Mouse (Mus musculus) MEL (cell line): ENCODE measurements around the gene Zfp362.

Source experiments
- CTCF ChIP-seq, 3 experiments: IDR thresholded peaks in 2 of 3; conservative IDR thresholded peaks in 1 of 3; 2 replicates each; pipeline ENCODE4 v1.5.1; 2011 to 2012; ENCODE audit warnings: low read length in 3 of 3, low read depth in 2 of 3, mild to moderate bottlenecking in 2 of 3, improper control_type of control experiment in 1 of 3, inconsistent platforms in 1 of 3, mixed read lengths in 1 of 3, moderate library complexity in 1 of 3; ENCODE audit not compliant: control insufficient read depth in 1 of 3, insufficient read depth in 1 of 3, poor library complexity in 1 of 3, severe bottlenecking in 1 of 3
- ELF1 ChIP-seq: IDR thresholded peaks from 2 replicates; pipeline ENCODE4 v1.6.1; 2014; ENCODE audit warnings: low read depth, mild to moderate bottlenecking, inconsistent platforms, low read length, improper control_type of control experiment, moderate library complexity
- EP300 ChIP-seq, 2 experiments: IDR thresholded peaks; 2 replicates each; pipeline ENCODE4 v1.6.1; 2011; ENCODE audit warnings: improper control_type of control experiment in 2 of 2, low read length in 2 of 2, low read depth in 1 of 2, mild to moderate bottlenecking in 1 of 2
- GABPA ChIP-seq: IDR thresholded peaks from 2 replicates; pipeline ENCODE4 v1.6.1; 2012; ENCODE audit warnings: low read depth, mild to moderate bottlenecking, inconsistent platforms, low read length, improper control_type of control experiment, moderate library complexity
- POLR2A ChIP-seq, 2 experiments: IDR thresholded peaks; 2 replicates each; pipeline ENCODE4 v1.6.1; 2011 to 2012; ENCODE audit warnings: low read length in 2 of 2, mild to moderate bottlenecking in 2 of 2, control low read depth in 1 of 2, improper control_type of control experiment in 1 of 2, low read depth in 1 of 2, moderate library complexity in 1 of 2; ENCODE audit not compliant: control insufficient read depth in 1 of 2, insufficient read depth in 1 of 2, poor library complexity in 1 of 2
- ZNF384 ChIP-seq: IDR thresholded peaks from 2 replicates; pipeline ENCODE4 v1.6.1; 2012; ENCODE audit warnings: low read depth, mild to moderate bottlenecking, inconsistent platforms, low read length, improper control_type of control experiment

- TF ChIP-seq ELF1 (no peak), GABPA (no peak), CTCF (IDR thresholded peaks at IDR 0.05 in 2 of 3, conservative IDR thresholded peaks at IDR 0.05 in 1 of 3; ENCODE audit: control insufficient read depth in 1 of 3, insufficient read depth in 1 of 3, low read depth in 2 of 3, low read length in 3 of 3, poor library complexity in 1 of 3, severe bottlenecking in 1 of 3) (no peak), ZNF384 (no peak), EP300 (IDR thresholded peaks at IDR 0.05; ENCODE audit: low read depth in 1 of 2, low read length in 2 of 2) (no peak), POLR2A (IDR thresholded peaks at IDR 0.05; ENCODE audit: control insufficient read depth in 1 of 2, insufficient read depth in 1 of 2, low read depth in 1 of 2, low read length in 2 of 2, poor library complexity in 1 of 2) (no peak)
Measured at GRCm38 (mm10) chr4:128817011-128817410, 11.2 kb upstream of the Zfp362 start.
